Mouse (Mus musculus) kidney, adult 2 months (tissue): ENCODE measurements around the gene Msln. TPM values are rescaled to one million over a fixed set of nuclear protein-coding genes. Genes with fewer than 3 reads are reported as not detected.
"Not testable (repeated sequence)": the region's sequence is repeated elsewhere in the genome, so short reads cannot be mapped to it uniquely, and the experiment has no call there.

ENCODE experiments used
- DNase-seq: peaks from one replicate; pipeline ENCODE4 v3.0.0; 2021
- H3K27ac ChIP-seq: fragments of 200-500 bp; 2 replicates; pipeline ENCODE4 v1.5.1; 2012; ENCODE audit warnings: low read depth, low read length, control low read depth, inconsistent platforms; ENCODE audit not compliant: insufficient read depth
- H3K27me3 ChIP-seq: fragments of 200-500 bp; replicated peaks from 2 replicates; pipeline ENCODE4 v1.6.1; 2012; ENCODE audit warnings: mild to moderate bottlenecking, moderate library complexity, low read length, inconsistent platforms; ENCODE audit not compliant: control insufficient read depth, insufficient read depth
- H3K36me3 ChIP-seq: fragments of 200-500 bp; 2 replicates; pipeline ENCODE4 v1.6.1; 2012; ENCODE audit warnings: mild to moderate bottlenecking, moderate library complexity, low read length, inconsistent platforms; ENCODE audit not compliant: control insufficient read depth, insufficient read depth
- H3K4me1 ChIP-seq: fragments of 200-500 bp; 2 replicates; pipeline ENCODE4 v1.6.1; 2011; ENCODE audit warnings: low read length; ENCODE audit not compliant: control insufficient read depth, insufficient read depth
- H3K4me3 ChIP-seq: fragments of 200-500 bp; 2 replicates; pipeline ENCODE4 v1.5.1; 2011; ENCODE audit warnings: mild to moderate bottlenecking, low read depth, low read length, control low read depth; ENCODE audit not compliant: insufficient read depth
- CTCF ChIP-seq: fragments of 200-500 bp; conservative IDR thresholded peaks from 2 replicates; pipeline ENCODE4 v1.5.1; 2011; ENCODE audit warnings: low read depth, mild to moderate bottlenecking, control low read depth, low read length, moderate library complexity, mixed read lengths; ENCODE audit not compliant: insufficient read depth, insufficient read length
- POLR2A ChIP-seq: fragments of 200-500 bp; IDR thresholded peaks from one replicate; pipeline ENCODE4 v1.6.1; 2011; ENCODE audit warnings: low read depth, low read length, control low read depth
- WGBS: fragments of 180-500 bp; shearing (Covaris S2); methylation state at CpG from one replicate; pipeline ENCODE4 v1.1.7; 2018; 5-methylcytosine and 5-hydroxymethylcytosine counted together
- polyA plus RNA-seq: library from polyadenylated mRNA; depleted of rRNA; stranded (reverse); fragments of >200 nt; gene quantifications from 2 replicates; pipeline ENCODE4 v1.2.3, GENCODE M21; 2012

Gene Msln
- polyA plus RNA-seq, 1 experiment, result 3.3 TPM

GRCm38 (mm10) chr17:25755086-25755485 is 908 bp upstream of the Msln start:
- Histone ChIP-seq H3K27ac (no peak overlapping the region), H3K4me1 (no peaks in the 10 kb centered on the region), H3K27me3 (no peaks in the 10 kb centered on the region), H3K36me3 (no peaks in the 10 kb centered on the region), H3K4me3 (no peak overlapping the region)
- TF ChIP-seq POLR2A, result no peak
- no peak for TF ChIP-seq CTCF
- 81% methylated on average over 4 of the region's 4 CpGs for WGBS
- DNase-seq, result no peak

- H3K4me1 ChIP-seq, result no peaks in the 10 kb centered on the region
- DNase-seq, result peak; percentile 36
- no peaks in the 10 kb centered on the region for H3K36me3 ChIP-seq
- no peak for TF ChIP-seq POLR2A
- no peak for TF ChIP-seq CTCF
- H3K4me3 ChIP-seq, result no peak overlapping the region
- no peak overlapping the region for H3K27ac ChIP-seq
- H3K27me3 ChIP-seq, result no peaks in the 10 kb centered on the region
- WGBS, result 21% methylated on average over 5 of the region's 5 CpGs
Observed at GRCm38 (mm10) chr17:25751446-25751845, 2.7 kb downstream of the Msln start.

- Histone ChIP-seq H3K27ac (no peak overlapping the region), H3K36me3 (no peaks in the 10 kb centered on the region)
- WGBS, result 86% methylated on average over 6 of the region's 6 CpGs
Observed at GRCm38 (mm10) chr17:25749314-25749713, 4.9 kb downstream of the Msln start.

GRCm38 (mm10) chr17:25748238-25748637 is 5.9 kb downstream of the Msln start:
- DNase-seq, result no peak
- TF ChIP-seq CTCF, result no peak
- TF ChIP-seq POLR2A, result no peak
- H3K4me1 ChIP-seq, result no peaks in the 10 kb centered on the region
- H3K36me3 ChIP-seq, result no peaks in the 10 kb centered on the region
- no peak overlapping the region for H3K4me3 ChIP-seq
- no peak overlapping the region for H3K27ac ChIP-seq
- 89% methylated on average over 4 of the region's 4 CpGs for WGBS
- no peaks in the 10 kb centered on the region for H3K27me3 ChIP-seq

More at GRCm38 (mm10) chr17:25749314-25749713, 4.9 kb downstream of the Msln start:
- no peaks in the 10 kb centered on the region for H3K27me3 ChIP-seq
- TF ChIP-seq CTCF (no peak), POLR2A (no peak)
- no peak for DNase-seq
- no peak overlapping the region for H3K4me3 ChIP-seq
- H3K4me1 ChIP-seq, result no peaks in the 10 kb centered on the region

GRCm38 (mm10) chr17:25744311-25744710 is 9.9 kb downstream of the Msln start:
- Histone ChIP-seq H3K4me3 (no peak overlapping the region), H3K4me1 (no peaks in the 10 kb centered on the region), H3K27ac (no peak overlapping the region), H3K36me3 (no peaks in the 10 kb centered on the region), H3K27me3 (no peaks in the 10 kb centered on the region)
- DNase-seq, result no peak
- WGBS, result 77% methylated on average over 10 of the region's 10 CpGs
- no peak for TF ChIP-seq POLR2A
- TF ChIP-seq CTCF, result no peak

GRCm38 (mm10) chr17:25743831-25744230 is 10.3 kb downstream of the Msln start:
- TF ChIP-seq POLR2A, result no peak
- no peak for TF ChIP-seq CTCF
- no peak overlapping the region for H3K4me3 ChIP-seq
- H3K27ac ChIP-seq, result no peak overlapping the region
- no peaks in the 10 kb centered on the region for H3K4me1 ChIP-seq
- WGBS, result 86% methylated on average over 9 of the region's 9 CpGs
- H3K27me3 ChIP-seq, result no peaks in the 10 kb centered on the region
- H3K36me3 ChIP-seq, result no peaks in the 10 kb centered on the region
- DNase-seq, result no peak

GRCm38 (mm10) chr17:25741471-25741870 is 12.7 kb downstream of the Msln start:
- not testable (repeated sequence) for DNase-seq, H3K27ac ChIP-seq, H3K4me3 ChIP-seq, H3K27me3 ChIP-seq, H3K4me1 ChIP-seq, H3K36me3 ChIP-seq
- WGBS, result 78% methylated on average over 12 of the region's 12 CpGs

GRCm38 (mm10) chr17:25738861-25739260 is 15.3 kb downstream of the Msln start:
- Histone ChIP-seq H3K36me3 (no peaks in the 10 kb centered on the region), H3K27me3 (no peaks in the 10 kb centered on the region), H3K27ac (no peak overlapping the region), H3K4me3 (no peak overlapping the region), H3K4me1 (no peaks in the 10 kb centered on the region)
- TF ChIP-seq CTCF (no peak), POLR2A (no peak)
- WGBS, result 77% methylated on average over 7 of the region's 7 CpGs
- no peak for DNase-seq
